Mouse (Mus musculus) lung, embryonic 16.5 days (tissue): ENCODE results near the gene Shroom4. TPM values are rescaled to one million over a fixed set of nuclear protein-coding genes. Genes with fewer than 3 reads are reported as not detected.

Experiments
- ATAC-seq: fragments of 200-750 bp; cut with Nextera tagmentation; 2 replicates; pipeline ENCODE4 v1.8.0; 2017; ENCODE audit warnings: low read depth, mild to moderate bottlenecking, moderate library complexity
- H3K27ac ChIP-seq: fragments of 300-500 bp; sonication (generic); 2 replicates; pipeline ENCODE4 v1.5.1; 2014; ENCODE audit warnings: mild to moderate bottlenecking, control low read depth, low read length
- H3K27me3 ChIP-seq: fragments of 300-500 bp; sonication (generic); 2 replicates; pipeline ENCODE4 v1.6.1; 2014; ENCODE audit warnings: low read depth, low read length, mixed read lengths; ENCODE audit not compliant: control insufficient read depth, insufficient read depth
- H3K36me3 ChIP-seq: fragments of 300-500 bp; sonication (generic); 2 replicates; pipeline ENCODE4 v1.6.1; 2014; ENCODE audit warnings: low read length; ENCODE audit not compliant: control insufficient read depth, insufficient read depth
- H3K4me1 ChIP-seq: fragments of 300-500 bp; sonication (generic); replicated peaks from 2 replicates; pipeline ENCODE4 v1.6.1; 2014; ENCODE audit warnings: low read length, mixed read lengths; ENCODE audit not compliant: control insufficient read depth, insufficient read depth
- H3K4me2 ChIP-seq: fragments of 300-500 bp; sonication (generic); 2 replicates; pipeline ENCODE4 v1.6.1; 2014; ENCODE audit warnings: low read depth, low read length, control low read depth
- H3K4me3 ChIP-seq: fragments of 300-500 bp; sonication (generic); 2 replicates; pipeline ENCODE4 v1.5.1; 2014; ENCODE audit warnings: mild to moderate bottlenecking, low read length, control low read depth
- H3K9ac ChIP-seq: fragments of 300-500 bp; sonication (generic); 2 replicates; pipeline ENCODE4 v1.6.1; 2014; ENCODE audit warnings: low read length, control low read depth
- H3K9me3 ChIP-seq: fragments of 300-500 bp; sonication (generic); 2 replicates; pipeline ENCODE4 v1.6.1; 2016; ENCODE audit warnings: low read length; ENCODE audit not compliant: control insufficient read depth
- WGBS: fragments of 180-500 bp; shearing (Covaris S2); extraction: QIAGEN DNeasy Blood & Tissue Kit; methylation state at CpG from one replicate; pipeline ENCODE4 v1.1.7; 2014; 5-methylcytosine and 5-hydroxymethylcytosine counted together
- polyA plus RNA-seq: library from polyadenylated mRNA; unstranded; fragments of >200 nt; fragmentation: Nextera tagmentation; extraction: Ambion mirVana; gene quantifications from 2 replicates; pipeline ENCODE4 v1.2.1, GENCODE M21; 2015

The Shroom4 gene
- 7.5 and 8.3 TPM in 2 replicates for polyA plus RNA-seq

DNA sequence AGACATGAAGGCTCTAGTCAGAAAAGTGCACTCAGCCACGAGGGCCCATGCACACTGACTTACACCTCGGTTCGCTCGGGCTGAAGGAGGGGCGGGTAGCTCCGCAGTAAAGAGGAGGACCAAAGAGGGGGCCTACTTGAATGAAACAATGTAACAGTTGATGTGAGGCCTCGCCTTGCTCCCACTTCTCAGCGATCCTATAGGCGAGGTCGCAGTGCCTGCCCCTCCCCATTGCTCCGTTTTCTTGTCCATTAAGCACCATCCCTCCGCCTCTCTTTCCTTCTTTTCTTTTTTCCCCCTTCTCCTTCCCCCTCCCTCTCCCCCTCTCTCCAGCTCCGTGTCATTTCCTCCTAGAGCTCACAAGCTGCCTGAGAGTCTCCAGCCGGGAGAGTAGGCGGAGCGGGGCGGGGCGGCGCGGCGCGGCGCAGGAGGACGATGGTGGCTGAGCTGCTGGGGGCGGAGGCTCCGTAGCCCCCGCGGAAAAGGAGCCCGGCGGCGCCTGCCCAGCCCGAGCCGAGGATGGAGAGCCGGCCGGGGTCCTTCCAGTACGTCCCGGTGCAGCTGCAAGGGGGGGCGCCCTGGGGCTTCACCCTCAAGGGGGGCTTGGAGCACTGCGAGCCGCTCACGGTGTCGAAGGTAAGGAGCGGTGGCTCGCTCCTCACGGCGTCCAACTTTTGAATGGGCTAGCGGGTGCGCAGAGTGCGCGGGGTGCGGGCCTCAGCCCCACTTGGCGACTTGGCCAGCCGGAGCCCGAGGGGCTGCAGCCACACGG is at the start of gene Shroom4:
TSS of gene Shroom4 (plus strand) at position 229 of the 772 bp plus-strand sequence.
- 10% methylated on average over 48 of the region's 55 CpGs for WGBS
- Histone ChIP-seq H3K27me3 (no peaks in the 10 kb centered on the region), H3K27ac (peak within 1 kb of the TSS; percentile 79), H3K4me3 (peak within 1 kb of the TSS; percentile 69), H3K4me1 (peaks cover 3% of the 10 kb centered on the region; the same call in 1 of the 2 replicates), H3K4me2 (peak within 1 kb of the TSS; percentile 52), H3K9ac (peak within 1 kb of the TSS; percentile 79), H3K9me3 (no peaks in the 10 kb centered on the region), H3K36me3 (no peaks in the 10 kb centered on the region)
- ATAC-seq: peak; percentile 97

DNA sequence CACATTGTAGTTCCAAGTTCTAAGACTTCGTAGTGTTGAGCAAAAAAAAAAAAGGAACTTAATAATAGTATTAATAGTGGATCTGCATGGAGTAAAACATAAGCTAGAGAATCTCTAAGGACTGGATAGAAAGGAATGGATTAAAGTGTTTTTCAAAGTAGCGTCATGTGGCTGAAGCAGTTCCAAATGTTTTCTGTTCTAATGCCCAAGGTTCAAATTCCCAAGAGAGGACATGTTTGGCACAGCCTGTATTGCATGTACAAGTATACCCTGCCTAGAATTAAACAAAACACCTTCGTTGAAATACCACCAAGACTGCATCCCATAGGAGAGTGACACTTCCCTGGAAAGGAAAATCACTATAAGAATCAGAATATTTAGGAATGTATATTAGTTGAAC is 42.8 kb upstream of the Shroom4 start:
- Histone ChIP-seq H3K9ac (no peak overlapping the region), H3K36me3 (no peaks in the 10 kb centered on the region), H3K27ac (no peak overlapping the region), H3K27me3 (no peaks in the 10 kb centered on the region), H3K9me3 (no peaks in the 10 kb centered on the region), H3K4me1 (no peaks in the 10 kb centered on the region), H3K4me3 (no peak overlapping the region), H3K4me2 (no peak overlapping the region)
- 72% methylated on average over 3 of the region's 3 CpGs for WGBS
- no peak for ATAC-seq

DNA sequence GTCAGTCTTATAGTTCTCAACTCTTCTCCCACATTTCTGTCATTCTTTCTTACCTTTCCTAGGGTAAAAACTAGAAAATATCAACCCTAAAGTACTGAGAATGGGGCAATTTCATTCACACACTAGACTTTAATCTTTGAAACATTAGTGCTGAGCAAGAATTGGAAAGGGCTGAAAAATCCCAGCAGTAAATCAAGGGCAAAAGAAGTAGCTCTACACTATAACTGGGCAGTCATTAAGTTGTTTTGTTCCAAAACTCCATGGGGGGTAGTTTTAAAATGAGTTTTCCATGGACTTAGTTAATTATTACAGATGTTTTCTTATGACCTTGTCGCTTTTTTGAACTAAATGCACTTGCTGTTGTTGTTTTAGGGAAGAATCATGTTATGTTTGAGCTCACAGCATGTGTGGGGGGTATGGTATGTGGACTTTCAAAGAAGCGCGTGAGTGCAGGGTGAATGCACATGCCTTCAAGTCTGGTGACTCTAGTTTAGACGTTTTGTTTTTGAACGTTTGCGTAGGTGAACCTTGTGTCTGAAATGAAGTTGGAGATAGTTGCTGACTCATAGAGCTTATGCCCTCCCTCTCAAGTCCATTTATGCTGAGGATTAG is 42.0 kb upstream of the Shroom4 start:
- Histone ChIP-seq H3K9me3 (no peaks in the 10 kb centered on the region), H3K27me3 (no peaks in the 10 kb centered on the region), H3K9ac (no peak overlapping the region), H3K27ac (no peak overlapping the region), H3K4me3 (no peak overlapping the region), H3K36me3 (no peaks in the 10 kb centered on the region), H3K4me1 (no peaks in the 10 kb centered on the region), H3K4me2 (no peak overlapping the region)
- 73% methylated on average over 6 of the region's 6 CpGs for WGBS
- no peak for ATAC-seq

DNA sequence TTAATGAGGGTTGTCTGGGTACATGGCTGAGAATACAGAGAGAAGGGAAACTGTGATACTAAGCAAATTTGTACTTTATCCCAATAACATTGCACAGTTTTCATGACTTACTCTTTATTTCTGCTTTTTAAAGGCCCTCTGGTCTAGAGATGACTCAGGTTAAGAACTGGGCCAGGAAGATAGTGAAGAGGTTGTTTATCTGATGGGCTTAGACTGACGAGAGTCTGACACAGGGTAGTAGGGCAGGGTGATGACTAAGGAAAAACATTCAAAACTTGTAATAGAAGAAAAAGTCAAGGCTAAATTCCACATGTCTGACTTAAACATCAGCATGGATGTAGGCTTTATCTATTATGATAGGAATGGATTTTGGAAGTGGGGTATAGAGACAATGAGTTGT is 30.8 kb upstream of the Shroom4 start:
- Histone ChIP-seq H3K4me3 (no peak overlapping the region), H3K36me3 (no peaks in the 10 kb centered on the region), H3K9ac (no peak overlapping the region), H3K4me1 (no peaks in the 10 kb centered on the region), H3K27me3 (no peaks in the 10 kb centered on the region), H3K27ac (no peak overlapping the region), H3K9me3 (no peaks in the 10 kb centered on the region), H3K4me2 (no peak overlapping the region)
- ATAC-seq: no peak
- 45% methylated on average over 1 of the region's 1 CpGs for WGBS

DNA sequence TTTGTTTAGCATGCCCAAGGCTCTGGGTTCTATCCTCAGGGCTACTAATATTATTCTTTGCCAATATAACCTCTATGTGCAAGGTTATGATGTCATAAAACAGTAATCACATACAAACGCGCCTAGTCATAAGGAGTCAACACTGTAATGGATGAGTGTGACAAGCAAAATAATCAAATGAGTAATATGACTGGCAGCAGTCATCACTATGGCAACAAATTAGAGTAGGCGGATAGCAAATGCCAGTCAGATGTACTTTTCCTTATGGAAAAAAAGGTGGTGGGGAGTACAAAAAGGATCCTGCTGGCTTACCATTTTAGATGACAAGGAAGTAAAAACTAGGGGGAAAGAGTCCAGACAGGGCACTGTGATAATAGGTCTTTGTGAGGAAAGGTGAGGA is 28.9 kb upstream of the Shroom4 start:
- 84% methylated on average over 3 of the region's 3 CpGs for WGBS
- H3K9ac ChIP-seq: no peak overlapping the region
- no peaks in the 10 kb centered on the region for H3K4me1 ChIP-seq
- H3K27ac ChIP-seq: no peak overlapping the region
- H3K4me3 ChIP-seq: no peak overlapping the region
- no peaks in the 10 kb centered on the region for H3K9me3 ChIP-seq
- no peaks in the 10 kb centered on the region for H3K36me3 ChIP-seq
- no peaks in the 10 kb centered on the region for H3K27me3 ChIP-seq
- no peak overlapping the region for H3K4me2 ChIP-seq
- no peak for ATAC-seq

DNA sequence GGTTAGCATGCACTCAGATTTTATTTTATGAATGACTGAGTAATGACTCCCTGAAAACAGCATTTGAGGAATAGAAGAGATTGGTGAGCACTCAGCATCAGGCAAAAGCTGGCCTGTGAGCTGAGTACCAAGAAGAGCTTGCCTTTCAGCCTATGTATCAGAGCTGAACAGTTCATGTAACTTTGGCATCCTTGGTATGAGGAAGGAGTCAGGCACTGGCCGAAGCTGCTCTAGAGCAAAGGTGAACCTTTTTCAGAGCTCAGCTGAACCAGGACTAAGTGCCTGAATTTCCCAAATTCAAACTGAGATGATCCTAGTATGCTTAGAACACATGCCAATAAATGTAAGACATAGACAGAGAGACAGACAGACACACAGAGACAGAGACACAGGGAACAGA is 5.8 kb upstream of the Shroom4 start:
- Histone ChIP-seq H3K4me3 (no peak overlapping the region), H3K27ac (no peak overlapping the region), H3K27me3 (no peaks in the 10 kb centered on the region), H3K4me2 (no peak overlapping the region), H3K9ac (no peak overlapping the region), H3K36me3 (no peaks in the 10 kb centered on the region), H3K4me1 (no peaks in the 10 kb centered on the region), H3K9me3 (no peaks in the 10 kb centered on the region)
- no peak for ATAC-seq
- 43% methylated on average over 1 of the region's 1 CpGs for WGBS

DNA sequence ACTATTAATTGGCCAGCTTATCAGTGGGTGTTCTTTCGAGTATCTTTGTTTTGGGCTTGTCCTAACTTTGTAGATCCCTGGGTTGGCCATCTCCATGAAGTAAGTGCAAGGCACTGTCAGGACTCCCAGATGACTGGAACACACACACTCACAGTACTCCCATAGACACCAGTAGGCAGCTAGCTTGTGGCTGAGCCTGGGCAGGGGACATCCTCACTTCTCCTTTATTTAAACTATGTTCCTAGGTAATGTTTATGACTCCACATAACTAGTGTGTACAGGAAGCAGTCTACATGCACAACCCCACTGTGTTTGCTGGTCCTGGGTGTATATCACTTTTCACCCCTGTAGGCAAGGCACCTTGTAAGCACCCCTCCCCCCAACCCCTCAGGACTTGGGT is 461 bp upstream of the Shroom4 start:
- H3K4me2 ChIP-seq: peak overlapping the region; percentile 52
- no peaks in the 10 kb centered on the region for H3K36me3 ChIP-seq
- ATAC-seq: no peak
- peak overlapping the region; percentile 57 for H3K9ac ChIP-seq
- H3K4me1 ChIP-seq: peaks cover 3% of the 10 kb centered on the region; the same call in 1 of the 2 replicates
- H3K27me3 ChIP-seq: no peaks in the 10 kb centered on the region
- peak overlapping the region; percentile 69 for H3K4me3 ChIP-seq
- peak overlapping the region; percentile 79 for H3K27ac ChIP-seq
- no peaks in the 10 kb centered on the region for H3K9me3 ChIP-seq
- 36% methylated on average over 1 of the region's 1 CpGs for WGBS

DNA sequence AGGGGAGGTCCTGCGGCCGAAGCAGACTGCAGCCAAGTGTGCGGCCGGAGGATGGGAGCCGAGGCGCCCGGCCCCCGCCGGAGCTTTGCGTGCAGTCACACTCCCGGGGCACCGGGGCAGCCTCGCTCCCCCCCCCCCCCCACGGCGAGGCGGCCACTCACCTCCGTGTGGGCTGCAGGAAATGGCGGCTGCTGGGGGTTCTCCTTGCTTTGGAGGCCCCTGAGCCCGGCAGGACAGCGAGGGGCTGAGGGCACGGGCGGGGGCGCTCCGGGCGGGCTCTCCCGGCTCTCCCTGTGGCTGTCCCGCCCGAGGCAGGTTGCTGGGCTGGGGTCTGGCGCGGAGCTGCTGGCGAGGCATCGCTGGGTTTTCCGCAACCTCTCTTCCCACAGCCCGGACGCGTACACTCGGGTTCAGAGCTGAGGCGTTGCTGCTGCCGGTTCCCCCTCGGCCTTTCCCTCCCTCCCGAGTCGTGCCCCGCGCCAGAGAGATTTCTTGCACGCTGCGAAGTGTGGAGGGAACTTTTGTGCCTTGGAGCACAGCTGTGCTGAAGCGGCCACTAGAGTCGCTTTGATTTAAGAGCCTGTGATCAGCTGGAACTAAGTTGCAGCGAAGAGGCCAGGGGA is 855 bp downstream of the Shroom4 start:
- peak; percentile 34 for ATAC-seq
- Histone ChIP-seq H3K9me3 (no peaks in the 10 kb centered on the region), H3K9ac (peak overlapping the region; percentile 79), H3K36me3 (no peaks in the 10 kb centered on the region), H3K4me2 (peak overlapping the region; percentile 52), H3K4me1 (peaks cover 3% of the 10 kb centered on the region; the same call in 1 of the 2 replicates), H3K27me3 (no peaks in the 10 kb centered on the region), H3K4me3 (peak overlapping the region; percentile 69), H3K27ac (peak overlapping the region; percentile 77)
- 16% methylated on average over 25 of the region's 49 CpGs for WGBS

DNA sequence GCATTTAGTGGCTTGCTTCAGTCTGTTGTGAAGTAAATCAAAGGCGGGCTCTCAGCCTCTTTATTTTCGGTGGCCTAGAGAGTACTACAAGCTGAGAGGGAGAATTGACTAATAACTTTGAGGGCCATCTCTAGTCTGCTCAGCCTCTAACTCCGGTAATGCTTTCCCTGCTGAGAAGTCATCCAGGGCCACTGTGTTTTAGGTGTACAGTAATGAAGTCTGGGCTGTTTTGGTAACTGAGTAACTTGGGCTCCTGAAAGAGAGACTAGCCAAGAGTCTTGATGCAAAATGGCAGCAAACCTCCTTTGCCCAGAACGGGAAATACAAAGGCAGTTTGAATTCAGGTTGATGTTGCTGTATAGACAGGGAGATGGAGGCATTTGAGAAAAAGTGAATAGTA is 3.3 kb downstream of the Shroom4 start:
- no peak for ATAC-seq

More for the DNA sequence above, 3.3 kb downstream of the Shroom4 start:
- H3K4me1 ChIP-seq: peaks cover 3% of the 10 kb centered on the region; the same call in 1 of the 2 replicates
- 80% methylated on average over 4 of the region's 4 CpGs for WGBS
- no peak overlapping the region for H3K4me3 ChIP-seq
- H3K9me3 ChIP-seq: no peaks in the 10 kb centered on the region
- H3K36me3 ChIP-seq: no peaks in the 10 kb centered on the region
- no peak overlapping the region for H3K4me2 ChIP-seq
- H3K9ac ChIP-seq: no peak overlapping the region
- H3K27me3 ChIP-seq: no peaks in the 10 kb centered on the region
- no peak overlapping the region for H3K27ac ChIP-seq
